Mouse (Mus musculus) adrenal gland, postnatal 14 days (tissue): ENCODE measurements around the gene Pkm. TPM values are rescaled to one million over a fixed set of nuclear protein-coding genes. Genes with fewer than 3 reads are reported as not detected.
A peak's percentile ranks its signal among the peaks of the same experiment; 100 is the strongest.

ENCODE experiments used
- DNase-seq: peaks from one replicate; pipeline ENCODE4 v3.0.0; 2021; ENCODE audit warnings: mixed read lengths
- total RNA-seq: library from RNA; stranded (reverse); gene quantifications from 2 replicates; pipeline ENCODE4 v1.2.3, GENCODE M21; 2021

Pkm gene
- total RNA-seq, 1 experiment from 2014 or later: 658 TPM

DNA sequence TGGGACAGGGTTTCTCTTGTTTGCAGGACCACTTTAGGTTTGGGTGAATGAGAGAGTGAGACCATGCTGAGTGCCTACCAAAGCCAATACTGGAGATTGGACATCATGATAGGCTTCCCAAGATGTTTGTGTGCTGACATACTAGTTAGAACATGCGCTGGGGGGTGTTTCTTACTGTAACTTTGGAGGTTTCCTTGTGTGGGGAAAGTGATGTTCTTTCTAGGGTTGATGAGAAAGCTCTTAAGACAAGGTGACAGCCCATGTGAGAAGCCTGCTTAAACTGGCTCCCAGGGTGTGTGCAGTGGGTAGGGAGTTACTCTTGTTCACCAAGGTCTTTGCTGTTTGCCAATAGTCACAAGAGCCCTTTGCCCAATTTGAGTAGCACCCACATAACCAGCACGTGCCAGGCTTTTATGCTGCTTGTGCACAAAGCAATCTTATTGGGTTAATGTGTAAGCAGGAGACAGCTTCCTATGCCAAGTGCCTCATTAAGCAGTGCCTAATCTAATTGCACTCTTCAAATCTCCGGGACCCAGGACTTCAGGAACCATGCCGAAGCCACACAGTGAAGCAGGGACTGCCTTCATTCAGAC, 8.6 kb downstream of the Pkm start:
- DNase-seq: peak; percentile 20

GRCm38 (mm10) chr9:59666016-59666415, 9.8 kb downstream of the Pkm start:
- no peak for DNase-seq

- no peak for DNase-seq
Measured at GRCm38 (mm10) chr9:59666813-59667212, 10.6 kb downstream of the Pkm start.

DNA sequence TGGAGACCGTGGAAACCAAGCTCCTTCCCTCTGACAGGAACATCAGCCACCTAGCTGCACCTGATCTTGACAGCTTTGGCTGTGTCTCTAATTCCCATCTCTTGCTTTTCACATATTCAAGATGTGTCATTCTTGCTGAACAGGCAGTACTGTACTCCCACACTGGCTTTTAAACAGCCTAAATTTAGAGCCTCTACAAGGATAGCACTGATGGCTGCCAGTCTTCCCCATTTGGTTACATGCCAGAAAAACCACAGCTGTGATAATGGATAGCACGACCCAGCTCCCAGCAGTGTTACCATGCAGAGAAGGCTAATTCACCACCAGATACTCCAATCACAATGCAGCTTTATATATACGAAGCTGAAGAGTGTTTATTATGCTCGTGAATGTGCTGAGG, 11.1 kb downstream of the Pkm start:
- peak; percentile 11 for DNase-seq

DNA sequence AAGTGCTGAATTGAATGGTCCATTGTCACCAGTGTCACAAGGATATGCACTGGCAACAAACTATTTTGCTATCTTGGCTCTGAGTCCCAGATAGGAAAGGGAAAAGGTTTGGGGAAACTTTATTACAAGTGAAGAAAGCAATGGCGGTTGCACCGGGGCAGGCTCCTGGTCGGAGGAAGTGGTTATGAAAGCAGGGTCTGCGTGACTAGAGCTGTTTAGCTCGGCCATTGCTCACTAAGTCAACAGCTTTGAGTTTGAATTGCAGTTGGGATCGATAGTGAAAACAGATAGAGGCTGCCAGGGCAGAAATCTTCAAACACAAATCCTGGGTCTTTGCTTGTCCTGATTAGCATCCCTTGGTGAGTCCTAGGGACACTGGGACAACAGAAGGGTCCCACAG, 11.7 kb downstream of the Pkm start:
- no peak for DNase-seq

- no peak for DNase-seq
Measured at GRCm38 (mm10) chr9:59668473-59668872, 12.3 kb downstream of the Pkm start.

GRCm38 (mm10) chr9:59669172-59669571, 13.0 kb downstream of the Pkm start:
- DNase-seq: no peak

GRCm38 (mm10) chr9:59672195-59672894, 16.2 kb downstream of the Pkm start:
- peak; percentile 4 for DNase-seq

- DNase-seq: no peak
Measured at GRCm38 (mm10) chr9:59673427-59673826, 17.3 kb downstream of the Pkm start.

GRCm38 (mm10) chr9:59675598-59675997, 19.4 kb downstream of the Pkm start:
- peak; percentile 25 for DNase-seq

DNA sequence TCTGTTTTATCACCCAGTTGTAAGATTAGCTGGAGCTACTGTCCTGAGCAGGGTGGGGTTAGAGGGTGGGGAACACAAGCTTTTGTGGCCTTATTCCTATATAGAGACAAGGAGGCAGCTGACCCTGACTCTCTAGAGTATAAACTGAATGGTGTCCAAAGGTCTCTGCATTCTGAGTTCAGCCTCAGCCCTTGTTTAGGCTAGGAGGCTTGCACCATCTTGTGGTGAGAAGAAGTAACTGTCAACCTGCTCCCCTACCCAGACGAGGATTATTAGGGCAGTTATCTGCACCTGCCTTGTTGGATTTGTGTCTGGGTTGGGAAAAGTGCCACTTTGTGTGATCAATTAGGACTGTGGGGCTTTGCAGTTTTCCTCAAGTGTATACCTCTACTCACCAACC, 22.1 kb downstream of the Pkm start:
- peak; percentile 57 for DNase-seq

DNA sequence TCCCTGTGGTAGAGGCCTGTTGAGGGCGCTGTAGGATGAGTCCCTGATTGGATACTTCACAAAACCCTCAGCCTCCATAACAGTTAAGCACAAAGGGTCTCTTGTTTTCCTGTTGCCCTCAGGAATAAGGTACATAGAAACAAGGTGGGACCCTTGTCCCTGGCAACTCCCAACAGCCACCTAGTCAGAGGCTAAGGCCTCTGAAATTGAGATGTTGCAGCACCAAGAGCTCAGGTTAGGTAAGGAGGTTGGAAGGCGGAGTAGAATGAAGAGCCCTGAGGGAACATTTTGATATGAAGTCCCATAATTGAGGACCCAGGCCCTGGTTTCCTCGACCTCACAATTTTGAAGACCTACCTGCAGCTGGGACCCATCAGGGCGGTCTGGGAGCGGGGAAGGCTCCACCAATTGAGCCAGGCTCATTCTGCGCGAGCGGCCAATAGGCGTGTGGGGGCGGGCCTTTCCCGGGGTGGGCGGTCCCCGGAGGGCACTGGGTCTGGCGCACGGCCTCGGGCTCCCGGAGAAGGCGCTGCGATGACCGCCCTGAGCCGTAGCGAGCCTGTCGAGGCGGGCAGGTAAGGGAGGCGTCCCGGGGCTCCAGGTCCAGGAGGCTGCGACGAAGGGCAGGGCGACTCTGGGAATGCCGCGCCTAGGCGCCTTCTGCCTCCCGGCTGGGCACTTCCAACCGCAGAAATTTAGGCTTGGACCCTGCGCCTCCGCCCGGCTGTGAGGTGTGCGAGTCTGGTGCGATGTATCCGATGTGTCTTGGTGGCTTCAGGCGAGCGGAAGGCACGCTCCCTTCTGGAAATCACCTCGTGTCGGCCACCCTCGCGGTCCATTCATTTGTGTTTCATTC, 23.7 kb downstream of the Pkm start, which contains the start of gene Gramd2:
Gramd2 (plus strand) TSS at position 467 of the 856 bp plus-strand sequence.
- DNase-seq: peak; percentile 92

DNA sequence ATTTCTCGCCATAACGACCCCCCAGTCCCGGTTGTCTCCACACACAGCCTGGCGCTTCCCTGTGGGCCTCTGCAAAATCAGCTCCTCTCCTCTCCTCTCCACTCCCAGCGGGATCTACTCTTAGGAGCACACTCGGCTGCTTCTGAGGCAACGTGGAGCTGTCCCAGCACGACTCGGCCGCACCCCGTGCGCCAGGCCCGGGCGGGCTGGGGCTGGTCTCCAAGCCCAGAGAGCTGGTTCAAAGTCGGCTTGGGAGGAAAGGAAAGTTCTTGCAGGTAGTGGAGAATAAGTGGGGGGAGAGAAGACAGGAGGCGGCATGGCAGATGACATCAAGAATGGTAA, 24.3 kb downstream of the Pkm start:
- no peak for DNase-seq

- DNase-seq: no peak
Measured at GRCm38 (mm10) chr9:59684020-59684419, 27.9 kb downstream of the Pkm start.

- DNase-seq: no peak
Measured at GRCm38 (mm10) chr9:59687416-59688046, 31.4 kb downstream of the Pkm start.

DNA sequence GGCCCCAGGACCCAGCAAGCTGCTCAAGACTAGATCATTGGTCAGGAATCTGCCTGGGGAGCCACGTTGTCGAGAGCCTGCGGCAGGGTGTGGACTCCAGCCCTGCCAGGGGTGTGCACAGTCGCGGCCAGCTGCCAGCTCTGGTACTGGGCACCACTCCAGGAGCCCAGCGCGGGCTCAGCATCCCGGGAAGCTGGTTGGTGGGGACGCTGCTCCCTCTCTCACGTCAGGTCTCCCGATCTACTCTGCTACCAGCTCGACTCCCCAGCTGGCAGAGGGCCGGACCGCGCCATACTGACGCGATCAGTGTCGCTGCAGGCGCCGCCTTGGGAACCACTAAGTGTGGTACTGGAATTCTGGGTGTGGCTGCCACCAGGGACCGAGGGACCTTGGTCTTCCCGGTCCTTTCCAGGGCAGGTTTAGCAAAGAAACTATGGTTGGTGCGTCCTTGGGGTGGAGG, 35.5 kb downstream of the Pkm start:
- DNase-seq: peak; percentile 88

DNA sequence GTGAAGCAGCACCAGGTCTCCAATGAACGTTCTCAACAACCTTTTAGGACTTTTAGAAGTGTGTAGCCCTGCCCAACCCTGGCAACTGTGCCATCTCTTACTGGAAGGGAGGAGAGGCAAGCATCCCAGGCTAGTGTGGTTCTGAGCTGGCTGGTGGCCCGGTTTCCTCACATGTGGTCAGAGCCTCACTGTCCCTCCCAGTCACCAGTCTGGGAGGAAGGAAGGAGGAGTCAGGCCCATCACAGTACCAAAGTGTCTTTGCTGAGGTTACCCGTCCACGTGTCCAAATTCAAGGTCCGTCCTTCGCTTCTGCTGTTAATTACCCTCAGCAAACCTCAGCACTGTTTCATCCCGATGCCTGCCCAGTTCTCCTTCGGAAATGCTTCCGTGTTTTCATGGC, 36.0 kb downstream of the Pkm start:
- DNase-seq: peak; percentile 61

DNA sequence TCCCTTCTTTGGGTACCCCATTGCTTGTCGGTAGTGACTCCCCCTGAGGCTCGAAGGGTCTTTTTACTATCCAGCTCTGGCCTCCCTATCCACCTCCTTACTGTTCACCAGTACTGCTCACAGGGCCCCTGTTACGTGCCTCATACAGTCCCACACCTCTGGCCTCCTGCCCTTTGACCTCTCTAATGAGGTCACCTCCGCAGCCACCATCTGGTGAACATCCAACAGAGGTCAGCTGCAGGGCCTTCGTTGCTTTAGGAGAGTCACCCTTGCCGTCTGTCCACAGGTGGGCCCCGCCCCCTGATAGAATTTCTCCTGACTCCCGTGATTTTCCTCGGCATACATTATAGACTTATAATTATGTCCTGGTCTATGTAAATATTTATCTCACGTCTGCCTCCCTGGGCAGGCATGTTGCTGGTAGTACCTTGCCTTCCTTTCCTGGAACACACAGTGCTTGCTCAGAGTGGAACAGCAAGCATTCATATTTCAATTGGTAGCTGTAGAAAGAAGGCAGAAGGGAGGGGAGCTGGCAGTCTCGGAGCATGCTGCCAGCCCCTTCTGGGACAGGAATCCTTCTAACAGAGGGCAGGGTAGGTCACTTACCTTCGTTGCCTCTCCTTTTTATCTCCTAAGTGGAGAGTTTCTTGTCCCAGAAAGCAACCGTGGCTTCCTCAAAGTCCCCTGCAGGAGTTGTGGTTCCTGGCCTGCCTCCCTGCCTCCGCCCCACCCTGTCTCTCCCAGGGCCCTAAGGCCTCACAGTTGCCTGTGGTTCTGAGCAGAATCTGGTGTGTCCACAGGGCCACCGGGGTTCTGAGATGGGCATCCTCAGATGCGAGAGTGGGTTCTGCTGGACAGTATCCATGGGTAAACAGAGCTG, 38.6 kb downstream of the Pkm start:
- no peak for DNase-seq

DNA sequence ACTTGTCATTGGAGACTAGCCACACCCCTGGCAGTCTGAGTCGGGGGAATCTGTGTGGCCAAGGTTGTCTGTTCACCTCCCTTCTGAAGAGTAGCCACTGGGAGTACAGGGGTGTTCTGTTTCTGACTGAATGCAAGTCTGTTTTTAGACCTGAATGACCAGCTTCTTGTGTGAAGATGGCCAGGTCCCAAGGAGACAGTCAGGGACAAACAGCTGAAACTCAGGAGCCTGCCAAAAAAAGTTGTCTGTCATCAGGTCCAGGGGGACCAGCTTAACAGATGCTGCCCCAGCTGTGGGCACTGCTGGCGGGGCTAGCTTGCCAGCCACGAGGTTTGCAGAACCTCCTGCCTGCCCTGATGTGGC, 39.3 kb downstream of the Pkm start:
- DNase-seq: no peak

GRCm38 (mm10) chr9:59696381-59696780, 40.2 kb downstream of the Pkm start:
- no peak for DNase-seq

DNA sequence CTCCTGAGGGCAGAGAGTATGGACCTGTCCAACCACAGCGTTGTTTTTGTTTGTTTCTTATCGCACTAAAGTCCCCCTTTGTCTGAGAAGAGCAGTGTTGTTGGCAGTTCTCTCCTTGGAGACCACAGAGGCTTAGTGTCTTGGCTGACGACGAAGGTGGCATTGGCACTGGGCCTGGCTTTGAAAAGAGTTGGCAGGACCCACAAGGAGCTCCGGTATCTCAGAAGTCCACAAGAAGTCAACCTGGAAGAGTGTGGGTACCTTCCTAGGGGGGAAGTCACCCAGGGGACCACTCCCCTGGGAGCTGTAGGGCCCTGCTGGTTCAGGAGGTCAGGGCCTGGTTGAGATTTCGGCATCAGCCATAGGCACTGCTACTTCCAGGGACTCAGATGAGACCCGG, 44.9 kb downstream of the Pkm start:
- peak; percentile 41 for DNase-seq

GRCm38 (mm10) chr9:59703099-59703498, 46.9 kb downstream of the Pkm start:
- no peak for DNase-seq
